Mouse (Mus musculus) Muller cell, postnatal 12 days (primary cell): Measurements from ENCODE around the gene Dst.

Source experiments
- DNase-seq: peaks from one replicate; pipeline ENCODE4 v3.0.0-alpha.2; 2015; ENCODE audit errors: inconsistent ontology term

The Dst gene

DNA sequence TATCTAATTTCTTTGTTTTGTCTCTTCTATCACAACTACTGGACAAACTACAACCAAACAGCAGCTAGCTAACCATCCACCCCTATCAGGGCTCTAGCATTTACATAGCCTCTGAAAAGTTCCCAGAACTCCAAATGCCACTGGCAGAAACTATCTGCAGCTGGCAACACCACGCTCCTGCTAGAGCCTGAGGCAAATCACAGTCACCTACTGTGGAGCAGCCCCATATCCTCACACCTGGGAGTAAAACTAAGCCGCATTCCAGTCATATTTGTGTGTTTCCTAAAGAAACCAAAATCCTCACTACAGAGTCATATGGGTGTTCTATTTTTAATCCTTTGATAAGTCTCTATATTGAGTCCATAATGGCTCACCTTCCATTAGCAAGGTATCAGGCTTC lies 194.6 kb downstream of the Dst start:
- DNase-seq = no peak

DNA sequence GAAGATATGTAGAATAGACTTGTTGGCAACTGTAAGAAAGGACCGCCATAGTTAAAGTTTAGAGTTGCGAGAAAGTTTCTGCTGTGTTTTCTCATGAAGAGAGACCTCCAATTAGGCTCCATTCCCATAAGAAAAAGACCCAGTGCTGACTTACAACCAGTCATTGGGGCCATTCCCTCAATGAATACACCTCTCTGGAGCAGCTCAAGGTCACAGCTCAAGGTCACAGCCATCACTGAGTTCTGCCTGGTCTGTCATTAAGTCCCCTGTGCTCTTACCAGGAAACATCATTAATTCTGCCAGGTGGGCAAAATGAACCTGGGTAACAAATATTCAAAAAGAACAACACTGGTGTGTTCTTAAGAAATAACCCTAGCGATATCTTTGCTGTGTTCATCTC lies 195.2 kb downstream of the Dst start:
- no peak for DNase-seq

DNA sequence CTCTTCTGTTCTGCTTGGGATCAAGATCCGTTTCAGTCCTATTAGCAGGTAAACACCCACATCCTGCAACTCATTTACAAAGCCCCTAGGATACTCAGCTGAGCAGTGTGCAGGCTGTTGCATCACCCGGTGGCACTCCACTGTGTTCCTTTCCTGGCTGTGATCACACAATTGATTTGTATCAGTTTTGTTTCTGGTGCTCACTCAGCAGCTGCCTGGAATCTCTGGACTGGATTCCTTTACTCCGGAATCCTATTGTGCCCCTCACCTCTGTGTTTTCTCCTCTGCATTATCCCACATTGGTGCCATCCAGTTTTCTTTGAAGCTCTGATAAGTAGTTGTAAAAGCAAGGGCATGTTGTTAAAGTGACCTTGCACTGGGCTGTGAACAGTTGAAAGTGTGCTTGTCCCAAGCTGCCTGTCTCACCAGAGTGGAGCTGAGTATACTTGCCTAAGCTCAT lies 195.7 kb downstream of the Dst start:
- no peak for DNase-seq

DNA sequence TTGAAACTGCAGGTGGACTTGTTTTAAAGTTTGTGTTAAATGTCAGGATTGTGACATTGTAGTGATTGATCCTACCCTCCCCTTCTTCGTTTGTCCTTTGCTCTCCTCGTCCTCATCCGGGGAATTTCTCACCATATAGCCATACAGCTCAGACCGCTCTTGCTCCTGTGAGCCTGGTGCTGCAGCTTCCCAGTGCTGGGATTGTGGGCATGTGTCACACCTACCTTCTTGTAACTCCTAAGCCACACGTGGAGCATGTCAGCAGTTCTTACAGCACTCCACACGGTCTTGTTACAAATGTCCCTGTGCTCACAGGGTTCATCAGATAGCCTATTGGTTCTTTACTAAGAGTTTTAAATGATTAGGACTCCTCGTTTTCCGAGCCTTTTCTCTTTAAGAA lies 196.8 kb downstream of the Dst start:
- no peak for DNase-seq

DNA sequence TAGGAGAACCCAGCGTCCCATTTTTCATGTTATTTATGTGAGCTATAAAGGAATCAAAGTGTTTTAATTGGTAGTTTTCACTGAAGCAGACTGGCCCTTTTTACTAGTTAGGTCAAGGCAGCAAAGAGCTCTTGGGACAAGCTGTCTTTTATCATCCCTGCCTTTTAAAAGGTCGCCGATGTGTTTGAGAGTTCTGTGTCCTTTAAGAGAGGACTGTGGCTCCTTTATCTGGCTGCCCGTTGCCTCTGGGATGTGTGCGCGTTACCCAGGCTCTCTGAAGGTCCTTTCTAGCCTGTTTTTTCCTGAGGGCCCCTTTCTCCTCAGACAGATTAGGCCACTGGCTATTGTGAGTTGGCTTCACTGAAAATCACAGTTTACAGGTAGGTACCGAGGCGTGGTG lies 198.6 kb downstream of the Dst start:
- DNase-seq = no peak

DNA sequence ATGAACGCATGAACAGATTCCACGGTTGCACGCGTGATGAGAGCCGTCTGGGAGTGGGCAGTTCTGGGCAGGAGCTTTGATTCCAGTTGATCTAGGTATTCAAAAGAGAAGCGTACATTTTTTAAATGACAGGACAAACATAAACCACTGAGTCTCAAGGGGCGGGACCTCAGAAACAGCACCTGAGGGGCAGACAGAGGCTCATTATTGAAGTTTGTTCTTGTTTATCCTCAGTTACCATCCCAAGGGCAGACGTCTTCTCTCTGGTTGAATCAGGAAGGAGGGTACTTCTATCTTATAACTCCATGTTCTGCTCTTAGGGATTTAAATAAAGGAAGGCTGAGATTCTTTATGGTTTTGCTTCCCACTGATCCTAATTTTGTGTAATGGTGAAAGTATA lies 199.1 kb downstream of the Dst start:
- no peak for DNase-seq

DNA sequence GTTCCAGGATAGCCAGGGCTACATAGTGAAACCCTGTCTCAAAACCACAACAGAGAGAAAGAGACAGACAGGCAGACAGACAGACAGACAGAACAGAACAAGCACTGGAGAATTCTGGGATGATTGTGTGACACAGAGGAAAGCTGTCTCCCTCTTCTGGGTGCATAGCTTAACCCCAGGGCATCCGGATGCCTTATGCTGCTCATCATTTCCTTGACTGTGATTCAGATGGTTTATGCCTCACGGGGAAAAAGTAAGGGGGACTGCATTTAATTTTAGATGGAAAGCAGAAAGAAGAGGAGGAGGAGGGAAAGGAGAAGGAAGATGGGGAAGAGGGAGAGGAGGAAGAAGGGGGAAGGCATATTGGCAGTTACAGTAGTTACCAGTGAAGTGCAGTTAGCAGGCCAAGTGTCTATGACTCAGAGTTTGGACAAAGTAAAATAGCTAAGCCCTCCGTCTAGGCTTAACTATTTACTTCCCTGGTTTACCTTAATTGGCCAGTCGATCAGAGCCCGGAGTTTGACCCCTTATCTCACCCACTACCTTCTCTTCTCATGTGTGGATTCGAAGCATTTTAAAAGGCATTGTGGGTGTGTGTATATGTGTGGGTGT lies 201.7 kb downstream of the Dst start:
- peak; percentile 69 for DNase-seq

DNA sequence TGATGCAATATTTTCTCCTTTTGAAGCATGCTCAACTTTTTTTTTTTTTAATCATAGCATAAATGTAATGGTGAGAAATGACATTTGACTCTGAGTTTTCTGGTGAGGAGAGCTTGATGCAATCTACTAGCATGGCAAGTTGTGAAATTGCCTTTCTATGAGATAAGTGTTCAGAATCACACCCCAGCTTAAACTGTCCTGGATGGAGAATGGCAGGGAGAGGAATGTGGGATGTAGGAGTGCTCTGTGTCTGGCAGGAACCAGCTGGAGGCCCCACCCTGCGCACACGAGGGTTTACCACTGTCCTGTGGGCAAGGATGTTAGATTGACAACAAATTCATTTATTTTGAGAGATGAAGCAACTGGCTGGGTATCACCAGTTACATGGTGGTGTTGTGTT lies 202.8 kb downstream of the Dst start:
- DNase-seq = no peak

DNA sequence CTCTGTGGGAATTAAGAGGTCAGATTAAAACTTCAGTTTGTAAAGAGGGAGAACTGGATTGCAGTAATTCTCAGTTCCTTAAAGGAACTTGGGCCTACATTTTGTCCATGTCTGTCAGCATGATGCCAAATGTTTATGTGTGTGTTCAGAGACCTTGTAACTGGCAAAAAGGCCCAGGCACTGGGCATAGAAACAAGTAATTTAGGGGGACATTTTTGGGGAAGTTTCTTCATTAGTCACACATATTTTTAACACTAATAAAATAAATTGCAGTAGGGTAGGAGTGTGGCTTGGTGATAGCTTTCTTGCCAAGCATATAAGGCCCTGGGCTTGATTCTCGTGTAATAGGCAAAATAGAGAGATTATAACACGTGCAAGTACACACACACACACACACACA lies 203.9 kb downstream of the Dst start:
- DNase-seq = peak; percentile 51

DNA sequence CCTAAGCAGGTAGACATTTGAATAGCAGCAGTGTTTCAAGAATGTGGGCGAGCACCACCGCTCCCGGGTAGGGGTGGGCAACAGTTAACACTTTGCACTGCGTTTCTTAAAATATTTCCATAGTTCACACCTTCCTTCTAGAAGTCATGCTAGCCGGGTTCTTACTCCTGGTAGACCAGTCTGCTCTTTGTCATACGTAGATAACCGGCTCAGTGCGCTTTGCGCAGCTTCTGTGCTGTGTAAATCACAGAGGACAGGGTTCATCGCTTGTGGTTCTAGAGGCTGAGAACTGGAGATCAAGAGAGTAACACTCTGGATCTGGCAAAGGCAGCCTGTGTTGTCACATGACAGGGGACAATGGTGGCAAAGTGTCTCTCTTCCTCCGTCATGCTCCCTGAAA lies 208.4 kb downstream of the Dst start:
- no peak for DNase-seq

DNA sequence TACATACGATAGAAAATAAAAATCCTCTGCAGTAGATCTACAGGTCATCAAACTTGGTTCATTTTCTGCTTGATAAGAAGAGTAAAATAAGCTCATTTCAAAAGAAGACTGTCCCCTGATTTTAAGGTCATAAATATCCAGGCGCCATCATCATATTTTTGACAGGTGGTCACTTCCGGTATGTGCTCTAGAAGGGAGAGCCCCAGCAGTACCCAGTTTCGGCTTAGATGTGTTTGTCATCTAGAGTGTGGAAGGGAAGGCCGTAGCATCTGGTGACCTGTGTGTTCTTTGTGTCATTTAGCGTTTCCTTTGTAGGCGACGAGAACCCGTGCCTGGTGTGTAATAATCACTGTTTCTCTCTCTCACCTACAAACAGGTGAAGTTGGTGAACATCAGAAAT lies 209.0 kb downstream of the Dst start:
- no peak for DNase-seq

DNA sequence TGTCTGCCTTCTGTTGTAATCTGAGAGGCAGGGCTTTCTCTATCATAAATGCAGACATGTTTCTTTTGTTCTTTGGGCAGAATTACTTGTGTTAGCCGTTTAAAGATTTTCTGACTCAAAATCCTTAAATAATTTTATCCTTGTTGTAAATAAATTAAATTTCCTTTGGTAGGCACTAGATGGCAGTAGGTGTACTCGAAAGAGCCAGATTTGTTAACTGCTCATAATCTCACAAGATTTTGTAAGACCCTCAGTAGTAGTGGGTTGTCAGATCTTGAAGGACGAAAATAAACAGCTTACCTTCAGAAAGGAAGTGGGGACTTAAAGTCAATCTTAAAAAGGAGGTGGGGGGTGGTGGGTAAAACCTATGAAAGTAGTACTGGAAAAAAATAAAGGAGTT lies 209.7 kb downstream of the Dst start:
- no peak for DNase-seq

DNA sequence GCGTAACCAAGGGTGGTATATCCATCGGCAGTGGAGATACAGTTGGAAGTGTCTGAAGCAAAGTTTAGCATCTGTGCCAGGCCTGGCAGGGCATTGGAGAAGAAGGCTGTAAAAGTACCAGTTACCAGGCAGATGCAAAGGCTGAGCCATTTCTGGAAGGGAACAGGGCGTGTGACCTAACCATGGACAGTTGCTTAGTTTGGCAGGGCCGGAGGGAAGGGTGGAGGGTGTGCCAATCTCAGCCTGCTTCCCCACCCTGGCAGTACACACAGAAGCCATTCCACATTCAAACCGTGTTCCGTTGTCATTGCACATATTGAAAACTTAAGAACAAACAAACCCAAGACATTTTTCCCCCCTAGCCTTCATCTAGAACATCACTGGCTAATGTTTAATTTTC lies 212.0 kb downstream of the Dst start:
- DNase-seq = no peak

DNA sequence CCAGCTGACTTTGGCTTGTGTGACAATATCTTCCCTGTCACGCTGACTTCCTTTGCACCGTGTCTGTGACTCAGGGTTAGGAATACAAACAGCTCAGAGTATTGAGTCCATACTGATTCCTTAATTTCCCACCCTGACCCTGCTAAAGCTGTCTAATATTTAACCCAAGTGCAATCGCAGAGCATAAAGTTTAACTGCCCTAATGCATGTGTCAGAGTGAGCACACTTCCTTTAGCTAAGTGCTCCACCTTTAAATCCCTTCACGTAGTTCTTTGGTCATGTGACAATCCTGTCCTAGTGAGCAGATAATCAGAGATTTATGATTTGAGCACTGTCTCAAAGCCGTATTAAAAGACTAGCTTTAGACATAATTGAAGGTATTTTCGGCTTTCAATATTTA lies 212.6 kb downstream of the Dst start:
- DNase-seq = no peak

DNA sequence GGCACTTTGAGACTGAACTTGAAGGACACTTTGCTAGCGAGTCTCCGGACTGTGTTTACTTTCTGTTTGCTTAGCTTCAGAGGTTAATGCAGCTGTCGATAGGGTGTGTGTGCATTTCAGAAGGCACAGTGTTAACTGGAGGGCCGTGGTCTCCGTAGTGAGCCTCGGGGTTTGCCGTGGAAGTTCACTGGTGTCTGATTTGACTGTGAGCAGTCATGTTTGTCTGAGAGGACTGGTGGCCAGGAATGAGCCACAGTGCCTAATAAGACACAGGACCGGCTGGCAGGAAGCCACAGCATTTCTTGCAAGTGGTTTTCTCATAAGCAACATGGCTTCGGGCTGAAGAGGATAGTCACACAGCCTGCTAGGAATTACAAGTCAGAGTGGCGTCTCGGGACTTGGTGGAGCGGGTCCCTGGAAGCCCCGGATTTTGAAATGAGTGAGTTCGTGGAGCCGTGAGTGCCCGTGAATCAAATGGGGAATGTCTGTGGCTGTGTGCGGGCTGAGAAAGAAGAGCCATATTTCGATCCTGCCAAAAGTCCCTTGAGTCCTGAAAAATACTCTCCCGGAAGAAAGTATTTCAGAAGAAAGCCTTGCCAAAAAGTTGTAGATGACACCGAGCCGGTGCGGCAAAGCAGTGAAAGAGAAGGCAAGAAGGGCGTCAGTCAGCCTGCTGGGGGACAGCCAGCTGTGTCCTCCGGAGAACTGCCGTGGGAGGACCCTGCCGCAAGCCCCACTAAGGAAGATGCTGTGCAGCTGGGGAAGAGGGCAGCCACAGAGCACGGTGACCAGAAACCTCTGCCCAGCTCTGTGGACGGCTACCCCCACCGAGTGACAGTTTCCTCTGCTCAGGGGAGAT lies 213.4 kb downstream of the Dst start:
- DNase-seq = peak; percentile 81

DNA sequence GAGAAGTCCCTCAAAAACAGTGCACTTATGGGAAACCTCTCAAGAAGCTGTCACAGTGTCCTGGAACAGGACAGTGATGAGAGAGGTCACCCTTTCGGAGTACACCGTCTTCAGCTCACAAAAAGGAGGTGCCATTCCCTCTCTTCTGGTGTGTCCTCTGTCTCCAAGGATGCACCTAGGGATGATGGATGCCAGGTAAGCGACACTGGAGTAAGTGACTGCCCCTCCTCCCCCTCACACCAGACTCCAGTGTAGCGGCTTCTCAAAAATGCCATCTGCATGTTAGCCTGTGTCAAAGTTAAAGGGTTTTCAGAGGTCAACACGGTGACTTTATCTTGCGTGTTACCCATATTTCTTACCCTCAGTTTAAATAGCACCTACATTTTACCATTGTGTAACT lies 214.2 kb downstream of the Dst start:
- DNase-seq = no peak

DNA sequence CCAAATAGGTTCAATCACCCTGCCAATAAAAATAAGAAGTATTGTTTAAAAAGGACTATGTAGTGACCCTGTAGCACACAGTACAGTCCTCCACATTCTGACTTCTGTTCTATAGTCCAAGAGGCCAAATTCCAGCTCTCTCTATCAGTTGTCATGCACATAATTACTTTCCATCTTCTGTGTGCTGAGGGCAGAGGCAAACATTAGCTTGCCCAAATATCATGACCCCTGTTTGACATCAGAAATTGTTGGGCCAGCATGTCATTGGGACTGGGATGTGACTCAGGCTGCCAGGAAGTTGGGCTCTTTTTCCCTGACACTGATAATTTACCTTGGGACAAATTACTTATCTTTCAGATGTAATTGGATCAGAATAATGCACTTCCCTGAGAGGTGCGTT lies 214.9 kb downstream of the Dst start:
- peak; percentile 77 for DNase-seq

DNA sequence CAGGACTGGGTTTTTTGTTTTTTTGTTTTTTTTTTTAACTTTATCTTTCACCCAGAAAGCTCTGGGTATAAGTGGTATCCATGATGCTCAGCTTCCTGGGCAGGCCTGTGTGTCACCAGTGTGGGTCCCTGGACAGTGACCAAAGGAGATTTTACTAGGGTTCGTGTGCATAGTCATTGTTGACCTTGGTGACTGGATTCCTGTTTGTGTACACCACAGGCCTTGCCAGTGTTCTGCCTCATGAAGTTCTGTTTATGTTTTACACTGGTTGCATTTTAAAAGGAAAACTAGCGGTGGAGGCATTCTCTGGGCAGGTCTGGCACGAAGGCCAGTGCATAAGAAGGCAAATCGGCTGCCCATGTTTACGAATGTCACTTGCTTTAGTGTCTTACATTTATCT lies 215.3 kb downstream of the Dst start:
- peak; percentile 75 for DNase-seq

DNA sequence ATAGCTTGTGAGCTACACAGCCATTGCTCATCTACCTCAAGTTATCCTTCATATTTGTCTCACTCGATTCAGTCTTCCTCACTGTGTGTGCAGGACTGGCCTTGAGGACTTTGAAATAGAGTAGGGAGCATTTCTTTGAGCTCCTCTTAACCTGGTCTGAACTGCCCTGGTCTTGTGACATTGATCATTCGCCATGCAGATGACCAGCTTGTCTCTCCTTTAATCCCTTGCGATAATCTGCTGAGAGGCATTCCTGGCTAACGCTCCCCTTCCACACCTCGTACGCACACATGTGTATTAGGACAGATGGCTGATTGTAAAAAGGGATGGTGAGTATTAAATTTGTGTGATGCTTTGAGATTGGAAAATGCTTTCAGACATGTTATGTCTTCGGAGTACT lies 216.4 kb downstream of the Dst start:
- no peak for DNase-seq

DNA sequence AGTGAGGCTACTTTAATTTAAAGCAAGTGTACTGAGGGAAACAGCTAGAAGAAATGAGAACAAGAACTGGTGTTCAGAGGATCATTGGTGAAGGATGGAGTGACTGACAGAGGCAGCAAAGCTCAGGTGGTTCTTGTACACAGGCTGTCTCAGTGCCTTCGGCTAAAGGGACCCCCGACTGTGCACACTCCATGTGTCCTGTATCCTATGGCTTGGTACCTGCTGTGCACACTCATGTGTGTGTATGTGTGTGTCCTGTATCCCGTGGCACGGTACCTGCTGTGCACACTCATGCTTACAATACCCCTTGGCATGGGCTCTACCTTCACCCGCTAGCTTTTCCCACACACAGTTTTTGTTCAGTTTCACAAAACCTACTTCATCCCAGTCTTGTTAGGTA lies 217.1 kb downstream of the Dst start:
- no peak for DNase-seq

DNA sequence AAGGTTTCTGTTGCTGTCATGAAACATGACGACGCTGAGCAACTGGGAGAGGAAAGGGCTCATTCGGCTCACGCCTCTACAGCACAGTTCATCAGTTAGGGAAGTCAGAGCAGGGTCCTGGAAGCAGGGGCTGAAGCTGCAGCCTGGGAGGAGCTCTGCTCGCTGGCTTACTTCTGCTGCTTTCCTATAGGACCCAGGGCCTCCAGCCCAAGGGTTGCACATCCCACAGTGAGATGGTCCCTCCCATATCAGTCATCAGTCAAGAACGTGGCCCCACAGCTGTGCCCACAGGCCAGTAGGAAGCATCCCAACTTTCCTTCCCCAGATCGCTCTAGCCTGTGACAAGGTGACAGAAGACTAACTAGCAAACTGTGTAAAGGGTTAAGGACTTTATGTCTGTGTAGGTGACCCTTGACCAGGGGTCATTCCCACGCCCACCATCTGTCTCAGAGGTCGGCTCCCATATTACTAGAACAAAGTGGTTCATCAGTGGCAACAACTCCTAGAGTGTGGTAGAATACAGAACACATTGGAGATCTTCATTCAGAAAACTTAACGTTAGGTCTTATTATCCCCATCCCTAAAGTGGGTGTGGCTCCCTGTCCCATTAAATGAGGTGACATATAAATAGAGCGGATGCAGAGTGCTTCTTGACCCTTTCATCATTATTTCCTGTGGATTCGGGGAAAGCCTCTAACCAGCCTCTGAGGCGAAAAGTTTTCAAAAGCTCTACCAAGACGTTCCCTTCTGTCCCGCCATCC lies 219.9 kb downstream of the Dst start:
- DNase-seq = no peak

DNA sequence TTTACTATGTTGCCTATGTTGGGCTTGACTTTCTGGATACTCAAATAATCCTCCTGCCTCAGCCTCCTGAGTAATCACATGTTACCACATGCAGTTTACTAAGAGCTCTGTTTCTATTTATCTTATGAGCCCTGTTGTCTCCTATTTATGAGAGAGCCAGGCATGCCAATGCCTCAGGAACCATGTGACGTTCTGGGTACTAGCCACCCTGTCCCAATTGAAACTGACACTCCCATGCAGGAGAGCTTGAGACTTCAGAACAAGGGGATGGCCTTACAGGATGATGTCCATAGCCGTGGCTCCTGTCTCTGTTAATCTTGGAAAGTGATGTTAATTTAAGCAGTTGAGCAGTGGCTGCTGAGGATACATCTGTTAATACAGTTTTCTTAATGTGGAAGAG lies 220.8 kb downstream of the Dst start:
- DNase-seq = no peak

DNA sequence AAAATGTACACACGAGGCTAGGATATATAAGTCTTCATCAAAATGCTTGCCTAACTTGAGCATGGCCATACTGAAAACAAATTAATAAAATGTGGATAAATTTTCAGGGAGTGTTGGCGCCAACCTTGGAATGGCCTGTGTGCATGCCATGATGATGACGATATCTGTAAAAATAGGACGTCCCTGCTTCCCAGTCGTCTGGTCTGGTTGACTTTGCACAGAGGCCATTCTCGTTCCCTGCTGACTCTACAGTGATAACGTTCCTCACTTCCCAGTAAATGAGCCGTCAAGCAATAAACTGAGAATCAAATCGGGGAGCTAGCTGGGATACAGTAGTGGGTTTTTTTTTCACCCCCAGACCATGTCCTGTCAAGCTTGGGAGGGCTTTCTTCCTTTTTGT lies 221.7 kb downstream of the Dst start:
- no peak for DNase-seq
